ENCODE assay signal across 20 mouse cellular contexts in genomic region chr7:101422646-101423045, GRCm38 (mm10). TPM values are rescaled to one million over a fixed set of nuclear protein-coding genes. Genes with fewer than 3 reads are reported as not detected.
A peak's percentile ranks its signal among the peaks of the same experiment; 100 is the strongest.
DNase-seq lines count a peak whose midpoint lies in the region; ATAC-seq lines count a peak whose summit lies in the region.
"Had no signal": no experiment of that assay in that cellular context is flagged by ENCODE, and none has a peak within 500 bp of the region (broad histone marks: within the 10 kb centered on the region; RNA-seq: fewer than 3 reads in every experiment).

No protein-coding gene starts in this region.

- H3K4me2 ChIP-seq in hindbrain, embryonic 15.5 days = peak overlapping the region; percentile 54
- peak overlapping the region; percentile 55 for H3K4me2 ChIP-seq in neural tube, embryonic 15.5 days
- H3K4me2 ChIP-seq: limb, embryonic 15.5 days had no signal

- peak; percentile 35 for DNase-seq in brain, adult 2 months (ENCODE audit: low read depth, low spot score)
- no peak for DNase-seq in right cerebral cortex, postnatal 10 days (ENCODE audit: low spot score in 2 of 2)
- no peak for DNase-seq in right cerebral cortex, adult 2 months (ENCODE audit: low spot score in 2 of 2)
- DNase-seq: cerebellum, postnatal 25 days; lung, adult 18-20 months; lung, postnatal 36 days; right cerebral cortex, postnatal 4 days; thymus, adult 18-20 months had no signal

- peaks cover under 1% of the 10 kb centered on the region for H3K36me3 ChIP-seq in megakaryocyte, embryonic 14.5 days (replicated peaks; ENCODE audit: low read length)
- H3K36me3 ChIP-seq in hindbrain, embryonic 15.5 days = no peaks in the 10 kb centered on the region
- no peaks in the 10 kb centered on the region for H3K36me3 ChIP-seq in neural tube, embryonic 15.5 days
- H3K36me3 ChIP-seq: embryonic facial prominence, embryonic 10.5 days; limb, embryonic 15.5 days had no signal

- H3K4me1 ChIP-seq in megakaryocyte, embryonic 14.5 days = peaks cover 36% of the 10 kb centered on the region
- H3K4me1 ChIP-seq in hindbrain, embryonic 15.5 days (replicated peaks) = peaks cover 37% of the 10 kb centered on the region
- H3K4me1 ChIP-seq in neural tube, embryonic 15.5 days = peaks cover 38% of the 10 kb centered on the region

- peak overlapping the region; percentile 21 for H3K4me3 ChIP-seq in megakaryocyte, embryonic 14.5 days (replicated peaks)
- H3K4me3 ChIP-seq in hindbrain, embryonic 15.5 days = no peak overlapping the region
- H3K4me3 ChIP-seq in neural tube, embryonic 15.5 days (replicated peaks) = no peak overlapping the region
- H3K4me3 ChIP-seq: limb, embryonic 15.5 days had no signal

- no peak for ATAC-seq in megakaryocyte, adult 5-6 weeks (ENCODE audit: poor library complexity, severe bottlenecking)
- 0 out of 2 replicates have a peak, but pooled peaks have one; percentile 15 for ATAC-seq in hindbrain, embryonic 15.5 days (ENCODE audit: low FRiP score, low read depth)
- no peak for ATAC-seq in neural tube, embryonic 15.5 days (ENCODE audit: low FRiP score)
- no peak for ATAC-seq in granulocyte monocyte progenitor cell, adult 5-6 weeks (replicated peaks; ENCODE audit: poor library complexity, severe bottlenecking)
- ATAC-seq: intestine, embryonic 16.5 days had no signal

- peaks cover 53% of the 10 kb centered on the region for H3K27me3 ChIP-seq in megakaryocyte, embryonic 14.5 days (replicated peaks)
- peaks cover 5% of the 10 kb centered on the region; the same call in 1 of the 2 replicates for H3K27me3 ChIP-seq in hindbrain, embryonic 15.5 days
- H3K27me3 ChIP-seq in neural tube, embryonic 15.5 days (replicated peaks) = peaks cover 28% of the 10 kb centered on the region

- H3K9me3 ChIP-seq in megakaryocyte, embryonic 14.5 days = no peaks in the 10 kb centered on the region
- no peaks in the 10 kb centered on the region for H3K9me3 ChIP-seq in hindbrain, embryonic 15.5 days
- H3K9me3 ChIP-seq in neural tube, embryonic 15.5 days (replicated peaks) = no peaks in the 10 kb centered on the region
- H3K9me3 ChIP-seq: embryonic facial prominence, embryonic 10.5 days; limb, embryonic 15.5 days had no signal

- 76% methylated on average over 8 of the region's 8 CpGs for WGBS in hindbrain, embryonic 15.5 days
- 81% methylated on average over 8 of the region's 8 CpGs for WGBS in neural tube, embryonic 15.5 days

- H3K27ac ChIP-seq in hindbrain, embryonic 15.5 days (replicated peaks) = no peak overlapping the region
- H3K27ac ChIP-seq in neural tube, embryonic 15.5 days (replicated peaks) = no peak overlapping the region
- H3K27ac ChIP-seq: embryonic facial prominence, embryonic 10.5 days; limb, embryonic 15.5 days had no signal

- no peak overlapping the region for H3K9ac ChIP-seq in hindbrain, embryonic 15.5 days
- H3K9ac ChIP-seq in neural tube, embryonic 15.5 days (replicated peaks) = no peak overlapping the region
- H3K9ac ChIP-seq: limb, embryonic 15.5 days had no signal

RNA-seq across cellular contexts. Expression of gene Pde2a, which starts 1.2 kb away (rescaled TPM):
- 0.54 and 0.63 TPM in 2 replicates for polyA plus RNA-seq in megakaryocyte, embryonic 14.5 days (2012; ENCODE audit: insufficient read depth, low replicate concordance)
- total RNA-seq in megakaryocyte, adult 5-6 weeks (2015) = 35.4 and 37.5 TPM in 2 replicates
- total RNA-seq in megakaryocyte, adult 5-6 weeks (2017) = 25.7 and 65.8 TPM in 2 replicates
- polyA plus RNA-seq in hindbrain, embryonic 15.5 days (2015; fragmentation: Nextera tagmentation; extraction: Ambion mirVana) = 31.3 and 34.8 TPM in 2 replicates
- 27.9 and 28.5 TPM in 2 replicates for polyA plus RNA-seq in neural tube, embryonic 15.5 days (2015; fragmentation: Nextera tagmentation; extraction: Ambion mirVana)
- total RNA-seq in granulocyte monocyte progenitor cell, adult 5-6 weeks (2014; fragmentation: Nextera tagmentation) = 15.8 and 21.1 TPM in 2 replicates
- 23.1 and 28.5 TPM in 2 replicates for total RNA-seq in granulocyte monocyte progenitor cell, adult 5-6 weeks (2017)

RNA-seq across cellular contexts. Expression of gene Gm45837, which starts 12.0 kb away (rescaled TPM):
- polyA plus RNA-seq in megakaryocyte, embryonic 14.5 days (2012; ENCODE audit: insufficient read depth, low replicate concordance) = 1.4 TPM in 1 of 2 replicates, not detected in the other
- total RNA-seq in megakaryocyte, adult 5-6 weeks (2015) = 10.2 TPM in 1 of 2 replicates, not detected in the other
- total RNA-seq in megakaryocyte, adult 5-6 weeks (2017) = 35.6 TPM in 1 of 2 replicates, not detected in the other
- polyA plus RNA-seq in hindbrain, embryonic 15.5 days (2015; fragmentation: Nextera tagmentation; extraction: Ambion mirVana) = not detected in 2 replicates
- 0.99 TPM in 1 of 2 replicates, not detected in the other for polyA plus RNA-seq in neural tube, embryonic 15.5 days (2015; fragmentation: Nextera tagmentation; extraction: Ambion mirVana)
- total RNA-seq in granulocyte monocyte progenitor cell, adult 5-6 weeks (2014; fragmentation: Nextera tagmentation) = not detected in 2 replicates
- total RNA-seq in granulocyte monocyte progenitor cell, adult 5-6 weeks (2017) = 2.6 TPM in 1 of 2 replicates, not detected in the other
- total RNA-seq: gastrocnemius, adult 18-20 months; MEL had no signal
- polyA plus RNA-seq: embryonic facial prominence, embryonic 10.5 days; erythroblast, embryonic 14.5 days; intestine, embryonic 16.5 days; kidney, embryonic 16.5 days had no signal

Comparison
In these comparisons a context has a peak if more than half of its experiments do, and no peak if none do; other contexts are left out.
1. RNA of gene Pde2a, which starts 1.2 kb away (polyA plus RNA-seq): 31.3 to 34.8 TPM in hindbrain, embryonic 15.5 days and 27.9 to 28.5 TPM in neural tube, embryonic 15.5 days; 0.54 to 0.63 TPM in megakaryocyte, embryonic 14.5 days; every median in the first group is over 10 times any median in the second.